Mouse (Mus musculus) neural tube, embryonic 15.5 days (tissue): ENCODE results near the gene Ampd3. TPM values are rescaled to one million over a fixed set of nuclear protein-coding genes. Genes with fewer than 3 reads are reported as not detected.

Experiments used
- ATAC-seq: fragments of 200-750 bp; cut with Nextera tagmentation; 2 replicates; pipeline ENCODE4 v1.8.0; 2017; ENCODE audit warnings: mild to moderate bottlenecking, moderate TSS enrichment, moderate library complexity; ENCODE audit not compliant: low FRiP score
- H3K27ac ChIP-seq: fragments of 300-500 bp; sonication (generic); replicated peaks from 2 replicates; pipeline ENCODE4 v1.5.1; 2015; ENCODE audit warnings: mild to moderate bottlenecking, inconsistent platforms
- H3K27me3 ChIP-seq: fragments of 300-500 bp; sonication (generic); replicated peaks from 2 replicates; pipeline ENCODE4 v1.6.1; 2015; ENCODE audit warnings: inconsistent platforms
- H3K36me3 ChIP-seq: fragments of 300-500 bp; sonication (generic); 2 replicates; pipeline ENCODE4 v1.6.1; 2015; ENCODE audit warnings: inconsistent platforms
- H3K4me1 ChIP-seq: fragments of 300-500 bp; sonication (generic); 2 replicates; pipeline ENCODE4 v1.6.1; 2015; ENCODE audit warnings: inconsistent platforms
- H3K4me2 ChIP-seq: fragments of 300-500 bp; sonication (generic); 2 replicates; pipeline ENCODE4 v1.6.1; 2015; ENCODE audit warnings: inconsistent platforms, mild to moderate bottlenecking, moderate library complexity
- H3K4me3 ChIP-seq: fragments of 300-500 bp; sonication (generic); replicated peaks from 2 replicates; pipeline ENCODE4 v1.5.1; 2015; ENCODE audit warnings: mild to moderate bottlenecking, inconsistent platforms
- H3K9ac ChIP-seq: fragments of 300-500 bp; sonication (generic); replicated peaks from 2 replicates; pipeline ENCODE4 v1.6.1; 2015; ENCODE audit warnings: mild to moderate bottlenecking, inconsistent platforms
- H3K9me3 ChIP-seq: fragments of 300-500 bp; sonication (generic); replicated peaks from 2 replicates; pipeline ENCODE4 v1.6.1; 2016; ENCODE audit warnings: inconsistent platforms
- WGBS: fragments of 180-500 bp; shearing (Covaris S2); methylation state at CpG from one replicate; pipeline ENCODE4 v1.1.7; 2015; ENCODE audit warnings: mixed read lengths; 5-methylcytosine and 5-hydroxymethylcytosine counted together
- polyA plus RNA-seq: library from polyadenylated mRNA; unstranded; fragments of >200 nt; fragmentation: Nextera tagmentation; extraction: Ambion mirVana; gene quantifications from 2 replicates; pipeline ENCODE4 v1.2.1, GENCODE M21; 2015

Gene Ampd3
- polyA plus RNA-seq, 1 experiment from 2014 or later = 12.6 TPM

- H3K9me3 ChIP-seq = no peaks in the 10 kb centered on the region
- peaks cover 14% of the 10 kb centered on the region for H3K4me1 ChIP-seq
- no peaks in the 10 kb centered on the region for H3K36me3 ChIP-seq
- WGBS = 89% methylated on average over 5 of the region's 5 CpGs
- no peaks in the 10 kb centered on the region for H3K27me3 ChIP-seq
- H3K4me2 ChIP-seq = no peak overlapping the region
- no peak overlapping the region for H3K27ac ChIP-seq
- H3K4me3 ChIP-seq = no peak overlapping the region
- ATAC-seq = no peak
- H3K9ac ChIP-seq = no peak overlapping the region
These were observed 26.0 kb upstream of the Ampd3 start for GRCm38 (mm10) chr7:110742022-110742421.

GRCm38 (mm10) chr7:110746087-110746562 lies 21.9 kb upstream of the Ampd3 start:
- Histone ChIP-seq H3K9ac (no peak overlapping the region), H3K9me3 (no peaks in the 10 kb centered on the region), H3K4me3 (no peak overlapping the region), H3K4me1 (peaks cover 7% of the 10 kb centered on the region), H3K27ac (no peak overlapping the region; the same call in 1 of the 2 replicates), H3K27me3 (no peaks in the 10 kb centered on the region), H3K4me2 (no peak overlapping the region), H3K36me3 (no peaks in the 10 kb centered on the region)
- ATAC-seq = peak; percentile 57
- WGBS = 48% methylated on average over 5 of the region's 5 CpGs

- WGBS = 60% methylated on average over 2 of the region's 2 CpGs
These were observed 21.2 kb upstream of the Ampd3 start for GRCm38 (mm10) chr7:110746809-110747208.

GRCm38 (mm10) chr7:110750834-110751233 lies 17.2 kb upstream of the Ampd3 start:
- H3K36me3 ChIP-seq = no peaks in the 10 kb centered on the region
- no peaks in the 10 kb centered on the region for H3K27me3 ChIP-seq
- H3K9ac ChIP-seq = no peak overlapping the region
- whole genome bisulfite sequencing = 63% methylated on average over 4 of the region's 4 CpGs
- no peak for ATAC-seq
- H3K4me3 ChIP-seq = no peak overlapping the region
- H3K4me1 ChIP-seq = peaks cover 5% of the 10 kb centered on the region
- H3K9me3 ChIP-seq = no peaks in the 10 kb centered on the region
- no peak overlapping the region for H3K4me2 ChIP-seq
- no peak overlapping the region for H3K27ac ChIP-seq

More at GRCm38 (mm10) chr7:110746809-110747208, 21.2 kb upstream of the Ampd3 start:
- Histone ChIP-seq H3K9ac (no peak overlapping the region), H3K4me2 (no peak overlapping the region), H3K27ac (no peak overlapping the region), H3K36me3 (no peaks in the 10 kb centered on the region), H3K4me3 (no peak overlapping the region), H3K9me3 (no peaks in the 10 kb centered on the region), H3K27me3 (no peaks in the 10 kb centered on the region), H3K4me1 (peaks cover 7% of the 10 kb centered on the region)
- ATAC-seq = no peak

- WGBS = 91% methylated on average over 1 of the region's 1 CpGs
- ATAC-seq = no peak
- H3K36me3 ChIP-seq = no peaks in the 10 kb centered on the region
These were observed 16.4 kb upstream of the Ampd3 start for GRCm38 (mm10) chr7:110751634-110752033.

GRCm38 (mm10) chr7:110753310-110753709 lies 14.7 kb upstream of the Ampd3 start:
- no peaks in the 10 kb centered on the region for H3K27me3 ChIP-seq
- no peak overlapping the region for H3K9ac ChIP-seq
- no peaks in the 10 kb centered on the region for H3K36me3 ChIP-seq
- no peak overlapping the region for H3K4me2 ChIP-seq
- H3K4me1 ChIP-seq = peaks cover 2% of the 10 kb centered on the region; the same call in 1 of the 2 replicates
- 93% methylated on average over 1 of the region's 1 CpGs for WGBS
- H3K9me3 ChIP-seq = no peaks in the 10 kb centered on the region
- H3K4me3 ChIP-seq = no peak overlapping the region
- no peak for ATAC-seq
- H3K27ac ChIP-seq = no peak overlapping the region

More at GRCm38 (mm10) chr7:110751634-110752033, 16.4 kb upstream of the Ampd3 start:
- Histone ChIP-seq H3K4me2 (no peak overlapping the region), H3K27ac (no peak overlapping the region), H3K4me3 (no peak overlapping the region), H3K27me3 (no peaks in the 10 kb centered on the region), H3K9ac (no peak overlapping the region), H3K4me1 (no peaks in the 10 kb centered on the region), H3K9me3 (no peaks in the 10 kb centered on the region)

- Histone ChIP-seq H3K4me2 (no peak overlapping the region), H3K36me3 (no peaks in the 10 kb centered on the region)
These were observed 14.1 kb upstream of the Ampd3 start for GRCm38 (mm10) chr7:110753926-110754330.

GRCm38 (mm10) chr7:110756440-110756839 lies 11.6 kb upstream of the Ampd3 start:
- ATAC-seq = no peak
- H3K4me1 ChIP-seq = peaks cover 2% of the 10 kb centered on the region; the same call in 1 of the 2 replicates
- no peak overlapping the region for H3K4me3 ChIP-seq
- WGBS = 73% methylated on average over 2 of the region's 2 CpGs
- no peaks in the 10 kb centered on the region for H3K36me3 ChIP-seq
- H3K9me3 ChIP-seq = no peaks in the 10 kb centered on the region
- H3K4me2 ChIP-seq = no peak overlapping the region
- no peak overlapping the region for H3K27ac ChIP-seq
- no peaks in the 10 kb centered on the region for H3K27me3 ChIP-seq
- no peak overlapping the region for H3K9ac ChIP-seq

More at GRCm38 (mm10) chr7:110753926-110754330, 14.1 kb upstream of the Ampd3 start:
- Histone ChIP-seq H3K4me3 (no peak overlapping the region), H3K9me3 (no peaks in the 10 kb centered on the region), H3K27ac (no peak overlapping the region), H3K9ac (no peak overlapping the region), H3K27me3 (no peaks in the 10 kb centered on the region), H3K4me1 (peaks cover 2% of the 10 kb centered on the region; the same call in 1 of the 2 replicates)
- WGBS = 42% methylated on average over 5 of the region's 5 CpGs
- no peak for ATAC-seq

- no peak overlapping the region for H3K27ac ChIP-seq
- ATAC-seq = no peak
- 74% methylated on average over 5 of the region's 5 CpGs for WGBS
These were observed 5.3 kb upstream of the Ampd3 start for GRCm38 (mm10) chr7:110762605-110763180.

GRCm38 (mm10) chr7:110768451-110769064 lies 552 bp downstream of the Ampd3 start:
- Histone ChIP-seq H3K4me2 (peak overlapping the region; percentile 83), H3K4me3 (peak overlapping the region; percentile 50), H3K36me3 (no peaks in the 10 kb centered on the region), H3K9me3 (no peaks in the 10 kb centered on the region), H3K27ac (peak overlapping the region; percentile 35; the same call in 1 of the 2 replicates), H3K27me3 (no peaks in the 10 kb centered on the region), H3K4me1 (peaks cover 25% of the 10 kb centered on the region), H3K9ac (peak overlapping the region; percentile 68)
- peak; percentile 83 for ATAC-seq
- under 1% methylated on average over 54 of the region's 61 CpGs for WGBS

More at GRCm38 (mm10) chr7:110762605-110763180, 5.3 kb upstream of the Ampd3 start:
- Histone ChIP-seq H3K36me3 (no peaks in the 10 kb centered on the region), H3K4me1 (peaks cover 2% of the 10 kb centered on the region), H3K9ac (no peak overlapping the region), H3K9me3 (no peaks in the 10 kb centered on the region), H3K4me2 (no peak overlapping the region), H3K27me3 (no peaks in the 10 kb centered on the region), H3K4me3 (no peak overlapping the region)

- Histone ChIP-seq H3K9ac (peak overlapping the region; percentile 68), H3K36me3 (no peaks in the 10 kb centered on the region), H3K4me1 (peaks cover 31% of the 10 kb centered on the region), H3K9me3 (no peaks in the 10 kb centered on the region), H3K4me2 (peak overlapping the region; percentile 83), H3K27ac (0 out of 2 replicates have a peak overlapping the region, but pooled peaks have one; percentile 35), H3K27me3 (no peaks in the 10 kb centered on the region), H3K4me3 (peak overlapping the region; percentile 50)
- 45% methylated on average over 4 of the region's 4 CpGs for WGBS
- no peak for ATAC-seq
These were observed 1.1 kb downstream of the Ampd3 start for GRCm38 (mm10) chr7:110769094-110769493.

- H3K27ac ChIP-seq = no peak overlapping the region
- 92% methylated on average over 4 of the region's 4 CpGs for WGBS
- ATAC-seq = no peak
- no peak overlapping the region for H3K9ac ChIP-seq
- no peaks in the 10 kb centered on the region for H3K27me3 ChIP-seq
- no peaks in the 10 kb centered on the region for H3K36me3 ChIP-seq
- H3K4me2 ChIP-seq = no peak overlapping the region
- no peaks in the 10 kb centered on the region for H3K9me3 ChIP-seq
- H3K4me3 ChIP-seq = no peak overlapping the region
- H3K4me1 ChIP-seq = peaks cover 34% of the 10 kb centered on the region
These were observed 2.9 kb downstream of the Ampd3 start for GRCm38 (mm10) chr7:110770949-110771348.
